Mouse (Mus musculus): ENCODE measurements around the gene Frrs1.

GRCm38 (mm10) chr3:116951489-116951888, 92.2 kb downstream of the Frrs1 start:
- TF ChIP-seq CTCF (IDR thresholded peaks at IDR 0.05; ENCODE audit: low read depth), result no peak
- no peak for TF ChIP-seq EP300 (IDR thresholded peaks at IDR 0.05; ENCODE audit: low read depth)

All from heart, postnatal 0 days (tissue).